Mouse (Mus musculus): Measurements from ENCODE around the gene 1700019N19Rik.

1700019N19Rik gene

DNA sequence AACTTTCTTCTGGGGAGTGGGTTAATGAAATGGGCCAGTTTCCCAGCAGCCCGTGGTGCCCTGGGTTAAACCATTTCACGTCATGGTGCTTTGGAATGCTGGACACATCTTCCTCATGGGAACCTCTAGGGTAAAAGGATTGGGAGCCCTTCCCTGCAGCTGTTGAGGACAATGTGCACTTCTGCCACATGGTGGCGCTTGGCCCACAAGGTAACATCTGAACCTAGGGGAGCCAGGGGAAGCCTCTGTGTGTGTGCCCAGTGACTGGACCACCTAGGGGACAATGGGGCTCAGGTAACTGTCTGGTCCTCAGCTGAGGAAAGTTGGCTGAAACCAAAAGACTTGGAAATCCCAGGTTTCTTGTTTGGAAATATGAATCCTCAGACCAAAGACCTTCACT, 12.1 kb upstream of the 1700019N19Rik start:
- peak; percentile 15 to 43 for DNase-seq (ENCODE audit: low spot score in 2 of 2)

GRCm38 (mm10) chr19:58805191-58805779, 11.0 kb upstream of the 1700019N19Rik start:
- no peak for DNase-seq (ENCODE audit: low spot score in 2 of 2)

DNA sequence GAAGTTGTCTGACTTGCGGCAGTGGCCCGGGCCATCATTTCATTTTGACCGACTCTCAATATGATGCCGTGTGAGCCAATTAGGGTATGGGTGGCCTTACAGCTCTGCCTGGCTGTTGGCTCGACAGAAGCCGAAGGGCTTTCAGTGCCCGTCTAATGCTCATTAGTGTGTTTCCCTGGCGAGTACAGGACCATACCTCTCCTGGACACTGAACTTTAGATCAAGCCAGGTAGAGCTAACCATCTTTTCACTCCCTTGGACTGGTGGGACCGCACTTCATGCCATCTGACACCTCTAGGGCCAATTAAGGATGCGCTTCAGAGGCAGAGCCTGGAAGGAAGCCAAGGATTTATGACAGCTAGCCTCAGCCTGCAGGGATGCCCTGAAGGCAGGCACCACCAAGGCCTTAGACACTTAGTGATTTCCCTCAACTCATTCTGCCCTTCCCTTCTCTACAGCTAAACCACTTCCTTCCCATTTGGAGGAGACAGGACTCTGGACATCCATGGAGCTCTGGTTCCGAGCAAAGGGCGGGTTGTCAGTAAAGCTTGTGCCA, 931 bp upstream of the 1700019N19Rik start:
- no peak for DNase-seq (ENCODE audit: low spot score in 2 of 2)

DNA sequence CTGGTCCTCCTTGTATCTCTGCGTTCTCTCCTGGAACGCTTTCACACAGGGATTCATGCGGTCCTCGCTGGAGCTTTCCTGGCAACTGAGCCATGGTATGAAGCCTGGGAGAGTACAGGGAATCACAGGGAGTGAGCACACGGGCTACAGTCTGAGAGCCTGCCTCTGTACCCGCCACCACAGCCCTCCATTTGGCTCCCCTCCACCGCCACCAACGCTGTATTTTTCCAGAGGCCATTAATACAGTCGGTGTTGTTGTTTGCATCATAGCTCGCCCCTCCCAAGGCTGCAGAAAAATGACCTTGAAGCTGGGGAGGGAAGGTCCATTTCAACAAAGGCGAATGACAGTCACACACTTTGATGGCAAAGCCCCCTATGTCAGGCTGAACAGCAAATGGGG, 5.1 kb downstream of the 1700019N19Rik start:
- DNase-seq (ENCODE audit: low spot score in 2 of 2) = no peak

GRCm38 (mm10) chr19:58783938-58784337, 10.3 kb downstream of the 1700019N19Rik start:
- DNase-seq (ENCODE audit: low spot score in 2 of 2) = no peak

DNA sequence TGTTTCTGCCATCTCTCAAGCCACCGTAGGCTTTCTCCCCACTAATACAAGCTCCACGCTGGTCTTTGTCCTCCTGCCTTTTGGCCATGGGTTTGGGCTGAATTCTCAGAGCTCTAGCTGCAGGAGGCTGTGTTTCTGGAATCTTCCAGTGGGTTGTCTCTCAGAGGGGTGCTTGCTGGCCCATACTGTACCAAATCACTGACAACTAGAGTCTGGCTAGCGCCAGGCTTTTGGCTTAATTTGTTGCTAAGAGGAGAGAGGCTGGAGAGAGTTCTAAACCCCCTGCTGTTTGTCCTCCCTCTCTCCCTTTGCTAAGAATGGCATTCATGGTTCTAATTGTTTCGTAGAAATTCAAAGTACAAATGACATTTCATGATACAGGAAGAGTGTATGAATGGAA, 12.7 kb downstream of the 1700019N19Rik start:
- DNase-seq (ENCODE audit: low spot score in 2 of 2) = no peak

GRCm38 (mm10) chr19:58776461-58776860, 17.8 kb downstream of the 1700019N19Rik start:
- DNase-seq (ENCODE audit: low spot score in 2 of 2) = no peak

GRCm38 (mm10) chr19:58767329-58767728, 26.9 kb downstream of the 1700019N19Rik start:
- DNase-seq (ENCODE audit: low spot score in 2 of 2) = no peak

DNA sequence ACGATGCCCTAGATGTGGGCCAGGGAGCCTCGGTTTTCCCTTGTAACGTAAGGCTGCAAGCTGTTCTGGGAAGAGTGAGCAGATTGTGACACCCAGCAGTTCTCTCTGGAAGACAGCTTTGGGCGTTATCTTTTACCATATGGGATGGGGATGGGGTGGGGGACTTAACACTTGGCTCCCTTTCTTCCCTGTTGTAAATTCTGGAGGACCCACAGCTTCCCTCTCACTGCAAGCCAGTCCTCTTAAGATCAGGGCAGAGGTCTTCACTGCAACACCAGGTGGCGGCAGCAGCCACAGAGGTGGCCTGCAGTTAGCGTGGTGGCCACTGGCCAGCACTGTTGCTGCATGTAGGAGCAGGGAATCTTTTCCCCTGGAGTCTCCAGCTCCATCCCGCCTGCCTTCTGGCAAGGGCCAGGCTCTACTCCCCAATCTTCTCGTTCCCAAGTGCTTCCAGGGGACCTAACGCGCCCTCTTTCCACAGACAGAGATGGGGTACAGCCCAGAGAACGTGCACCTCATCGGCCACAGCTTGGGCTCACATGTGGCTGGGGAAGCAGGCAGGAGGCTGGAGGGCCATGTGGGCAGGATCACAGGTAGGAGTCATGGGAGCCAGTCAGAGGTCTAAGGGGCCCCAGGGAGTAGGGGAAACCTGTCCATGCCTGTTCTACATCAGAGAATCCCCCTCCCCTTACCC, 31.3 kb downstream of the 1700019N19Rik start:
- no peak for DNase-seq (ENCODE audit: low spot score in 2 of 2)

DNA sequence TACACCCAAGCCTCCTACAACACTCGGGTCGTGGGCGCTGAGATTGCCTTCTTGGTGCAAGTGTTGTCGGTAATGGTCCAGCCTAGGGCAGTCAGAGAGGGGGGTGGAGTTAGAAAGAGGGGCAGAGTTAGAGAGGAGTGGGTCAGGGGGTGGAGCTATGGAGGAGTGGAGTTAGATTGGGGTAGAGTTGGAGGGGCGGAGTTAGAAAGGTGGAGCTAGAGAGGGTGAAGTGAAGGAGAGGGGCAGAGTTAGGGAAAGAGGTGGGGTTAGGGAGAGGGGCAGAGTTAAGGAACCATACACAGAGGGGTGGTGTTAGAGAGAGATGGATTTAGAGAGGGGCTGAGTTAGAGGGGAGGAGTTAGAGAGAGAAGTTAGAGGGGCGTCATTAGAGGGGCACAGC, 31.9 kb downstream of the 1700019N19Rik start:
- DNase-seq (ENCODE audit: low spot score in 2 of 2) = no peak

GRCm38 (mm10) chr19:58759423-58759822, 34.8 kb downstream of the 1700019N19Rik start, which contains the start of gene Pnliprp2:
Gene Pnliprp2, plus strand, starts transcription at chr19:58759719.
- no peak for DNase-seq (ENCODE audit: low spot score in 2 of 2)

DNA sequence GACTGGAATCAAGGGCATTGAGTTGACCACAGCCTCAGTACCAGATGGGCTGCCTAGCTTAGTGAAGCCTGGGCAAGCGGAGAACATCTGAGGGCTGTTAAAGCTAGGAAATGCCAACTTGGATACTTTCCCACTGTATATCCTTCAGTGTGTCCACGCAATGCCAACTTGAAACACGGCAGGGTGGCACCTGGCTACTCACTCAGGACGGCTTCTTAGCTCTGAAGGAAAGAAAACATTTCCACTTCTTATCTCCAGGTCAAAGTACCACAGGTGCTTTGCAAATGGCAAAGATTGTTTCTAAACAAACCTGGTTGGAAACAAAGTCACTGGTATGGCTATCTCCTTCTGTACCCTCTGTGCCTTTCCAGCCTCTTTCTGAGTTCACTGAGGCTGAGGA, 35.4 kb downstream of the 1700019N19Rik start:
- no peak for DNase-seq (ENCODE audit: low spot score in 2 of 2)

DNA sequence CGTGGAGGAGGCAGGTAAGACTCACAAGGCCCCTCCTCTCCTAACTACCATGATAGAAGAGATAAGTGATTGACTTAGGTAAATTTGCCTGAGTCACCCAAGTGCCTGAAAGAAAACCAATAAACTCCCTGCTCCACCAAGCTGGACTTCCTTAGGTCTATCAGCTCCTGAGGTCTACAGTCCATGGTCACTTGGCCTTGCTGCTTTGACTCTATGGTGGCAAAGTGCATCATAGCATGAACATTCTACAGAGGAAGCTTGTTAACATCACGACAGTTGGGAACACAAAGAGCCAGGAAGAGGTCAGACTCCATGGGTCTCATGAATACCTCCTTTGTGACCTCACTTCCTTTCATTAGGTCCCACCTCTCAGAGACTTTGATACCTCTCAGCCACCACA, 42.8 kb downstream of the 1700019N19Rik start:
- no peak for DNase-seq (ENCODE audit: low spot score in 2 of 2)

GRCm38 (mm10) chr19:58750822-58751221, 43.4 kb downstream of the 1700019N19Rik start:
- no peak for DNase-seq (ENCODE audit: low spot score in 2 of 2)

DNA sequence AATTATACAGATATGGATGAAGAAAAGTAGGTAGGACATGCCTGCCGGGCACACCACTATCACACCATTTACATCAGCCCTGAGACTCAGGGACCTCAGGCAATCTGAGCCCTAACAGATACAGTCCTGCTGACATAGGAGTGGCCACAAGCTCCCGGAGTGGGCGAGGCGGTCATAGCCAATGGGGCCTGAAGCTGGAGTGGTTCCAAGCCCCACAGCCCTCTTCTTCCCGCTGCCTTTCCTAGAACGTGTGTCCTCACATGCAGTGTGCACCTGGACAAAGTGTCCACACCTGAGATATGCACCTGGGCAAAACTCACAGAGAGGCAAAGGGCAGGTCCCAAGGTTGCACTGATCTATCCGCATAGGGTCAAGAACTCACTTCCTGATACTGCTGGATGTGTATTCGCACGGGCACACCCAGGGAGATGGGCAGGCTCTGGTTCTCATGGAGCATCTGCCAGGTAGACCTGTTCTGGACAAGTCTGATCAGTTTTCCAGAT, 46.7 kb downstream of the 1700019N19Rik start:
- no peak for DNase-seq (ENCODE audit: low spot score in 2 of 2)

DNA sequence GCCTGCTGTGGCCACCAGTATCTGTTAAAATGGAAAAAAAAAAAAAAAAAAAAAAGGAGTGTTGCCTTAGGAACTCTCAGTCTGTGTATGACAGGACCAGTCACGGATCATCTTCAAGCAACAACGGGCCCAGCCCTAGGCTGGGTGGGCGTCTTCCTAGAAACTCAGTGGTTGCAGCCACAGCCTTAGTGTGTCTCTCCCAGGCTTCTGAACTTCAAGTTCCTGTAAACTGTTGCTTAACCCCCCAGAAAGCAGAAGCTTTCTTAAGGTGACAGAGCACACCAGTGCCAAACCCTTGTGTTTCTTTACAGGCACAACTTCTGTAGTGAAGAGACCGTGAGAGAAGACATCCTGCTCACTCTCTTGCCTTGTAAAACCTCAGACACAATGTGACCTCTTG, 50.5 kb downstream of the 1700019N19Rik start:
- no peak for DNase-seq (ENCODE audit: low spot score in 2 of 2)

DNA sequence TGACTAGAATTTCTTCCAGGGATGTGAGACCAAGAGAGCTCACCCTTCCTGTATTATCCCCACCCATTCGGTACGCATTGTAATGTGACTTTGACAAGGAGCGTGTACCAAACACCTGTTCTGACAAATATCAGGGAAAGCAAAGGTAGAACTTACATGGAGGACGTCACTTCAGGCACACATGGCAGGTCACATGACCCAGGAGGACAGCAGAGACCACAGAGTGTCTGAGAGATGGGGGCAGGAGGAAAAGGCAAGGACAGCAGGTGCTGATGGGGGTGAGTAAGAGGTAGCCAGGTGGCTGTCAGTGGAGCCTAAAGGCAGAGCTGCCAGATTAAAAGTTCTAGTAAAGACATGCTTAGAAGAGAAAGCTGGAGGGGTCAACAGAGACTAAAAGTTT, 51.5 kb downstream of the 1700019N19Rik start:
- DNase-seq (ENCODE audit: low spot score in 2 of 2) = no peak

- DNase-seq (ENCODE audit: low spot score in 2 of 2) = no peak
Measured at GRCm38 (mm10) chr19:58741036-58741435, 53.2 kb downstream of the 1700019N19Rik start.

GRCm38 (mm10) chr19:58738111-58738510, 56.1 kb downstream of the 1700019N19Rik start:
- DNase-seq (ENCODE audit: low spot score in 2 of 2) = no peak
